Mouse (Mus musculus) liver, adult 2 months (tissue): ENCODE data around the gene Zc3h12d.

Experiments
- CTCF ChIP-seq: fragments of 200-500 bp; IDR thresholded peaks from 2 replicates; pipeline ENCODE4 v1.5.1; 2011; ENCODE audit warnings: low read depth, low read length, control low read depth
- POLR2A ChIP-seq: fragments of 200-500 bp; IDR thresholded peaks from 2 replicates; pipeline ENCODE4 v1.6.1; 2011; ENCODE audit warnings: low read length, control low read depth; ENCODE audit not compliant: insufficient read depth; ENCODE audit errors: extremely low read depth

- TF ChIP-seq CTCF: no peak
- no peak for TF ChIP-seq POLR2A
Measured at GRCm38 (mm10) chr10:7900719-7901627, 68.7 kb downstream of the Zc3h12d start.
